Mouse (Mus musculus) ES-E14 (cell line): Measurements from ENCODE around the gene Tor2a.

Source experiments
- HCFC1 ChIP-seq: IDR thresholded peaks from 2 replicates; pipeline ENCODE4 v1.6.1; 2012; ENCODE audit warnings: low read length, inconsistent platforms, borderline replicate concordance; ENCODE audit not compliant: insufficient read depth
- ZC3H11A ChIP-seq: IDR thresholded peaks from 2 replicates; pipeline ENCODE4 v1.6.1; 2012; ENCODE audit warnings: low read depth, mild to moderate bottlenecking, inconsistent platforms, low read length, borderline replicate concordance
- ZNF384 ChIP-seq: IDR thresholded peaks from 2 replicates; pipeline ENCODE4 v1.6.1; 2012; ENCODE audit warnings: low read depth, low read length, inconsistent platforms

- TF ChIP-seq ZNF384: no peak
- TF ChIP-seq ZC3H11A: no peak
- TF ChIP-seq HCFC1: no peak
These were observed 22.6 kb upstream of the Tor2a start for GRCm38 (mm10) chr2:32734480-32734879.
